Mouse (Mus musculus) stomach, embryonic 14.5 days (tissue): ENCODE results near the gene Pawr. TPM values are rescaled to one million over a fixed set of nuclear protein-coding genes. Genes with fewer than 3 reads are reported as not detected.

Experiments used
- ATAC-seq: fragments of 200-750 bp; cut with Nextera tagmentation; 2 replicates; pipeline ENCODE4 v1.8.0; 2017; ENCODE audit warnings: low read depth, moderate TSS enrichment; ENCODE audit not compliant: insufficient number of reproducible peaks, insufficient read depth, low FRiP score
- H3K27ac ChIP-seq: fragments of 300-500 bp; sonication (generic); 2 replicates; pipeline ENCODE4 v1.5.1; 2014; ENCODE audit warnings: mild to moderate bottlenecking, low read length, moderate library complexity, mixed read lengths
- H3K27me3 ChIP-seq: fragments of 300-500 bp; sonication (generic); 2 replicates; pipeline ENCODE4 v1.6.1; 2014; ENCODE audit warnings: low read length, control low read depth, mixed read lengths; ENCODE audit not compliant: control insufficient read depth, insufficient read depth
- H3K36me3 ChIP-seq: fragments of 300-500 bp; sonication (generic); 2 replicates; pipeline ENCODE4 v1.6.1; 2014; ENCODE audit warnings: mild to moderate bottlenecking, control low read depth, low read length, moderate library complexity, mixed read lengths; ENCODE audit not compliant: control insufficient read depth, insufficient read depth
- H3K4me1 ChIP-seq: fragments of 300-500 bp; sonication (generic); 2 replicates; pipeline ENCODE4 v1.6.1; 2014; ENCODE audit warnings: low read length, control low read depth, mixed read lengths; ENCODE audit not compliant: control insufficient read depth, insufficient read depth
- H3K4me2 ChIP-seq: fragments of 300-500 bp; sonication (generic); replicated peaks from 2 replicates; pipeline ENCODE4 v1.6.1; 2014; ENCODE audit warnings: low read depth, low read length, control low read depth
- H3K4me3 ChIP-seq: fragments of 300-500 bp; sonication (generic); 2 replicates; pipeline ENCODE4 v1.5.1; 2014; ENCODE audit warnings: low read depth, low read length, control low read depth
- H3K9ac ChIP-seq: fragments of 300-500 bp; sonication (generic); replicated peaks from 2 replicates; pipeline ENCODE4 v1.6.1; 2014; ENCODE audit warnings: low read depth, mild to moderate bottlenecking, control low read depth, low read length, moderate library complexity, mixed read lengths
- H3K9me3 ChIP-seq: fragments of 300-500 bp; sonication (generic); 2 replicates; pipeline ENCODE4 v1.6.1; 2016; ENCODE audit warnings: low read depth, low read length, control low read depth; ENCODE audit not compliant: control insufficient read depth
- WGBS: fragments of 180-500 bp; shearing (Covaris S2); extraction: QIAGEN DNeasy Blood & Tissue Kit; methylation state at CpG from one replicate; pipeline ENCODE4 v1.1.7; 2014; 5-methylcytosine and 5-hydroxymethylcytosine counted together
- polyA plus RNA-seq: library from polyadenylated mRNA; unstranded; fragments of >200 nt; fragmentation: Nextera tagmentation; extraction: Ambion mirVana; gene quantifications from 2 replicates; pipeline ENCODE4 v1.2.1, GENCODE M21; 2014

Gene Pawr
- polyA plus RNA-seq, 1 experiment from 2014 or later: 13.5 TPM

DNA sequence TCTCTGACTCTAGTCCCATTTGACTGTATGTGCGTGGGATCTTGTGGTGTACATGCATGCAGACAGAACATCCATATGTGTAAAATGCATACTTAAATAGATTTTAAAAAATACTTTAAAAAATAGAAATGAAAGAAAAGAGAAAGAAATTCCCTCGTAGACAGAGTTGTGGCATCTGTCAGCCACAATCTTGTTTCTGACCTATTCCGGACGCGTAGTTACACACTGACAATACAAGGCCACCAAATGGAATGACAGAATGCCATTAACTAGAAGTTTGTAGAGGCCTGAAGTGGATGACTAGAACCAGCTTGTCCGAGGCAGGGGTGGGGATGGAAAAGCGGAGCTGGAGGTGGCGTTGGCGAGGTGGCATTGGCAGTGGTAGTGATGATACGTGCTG is 60.2 kb downstream of the Pawr start:
- no peak overlapping the region for H3K9ac ChIP-seq
- H3K36me3 ChIP-seq: no peaks in the 10 kb centered on the region
- ATAC-seq: no peak
- H3K4me3 ChIP-seq: no peak overlapping the region
- peaks cover 11% of the 10 kb centered on the region; the same call in 1 of the 2 replicates for H3K4me1 ChIP-seq
- H3K27ac ChIP-seq: no peak overlapping the region
- H3K4me2 ChIP-seq: no peak overlapping the region
- H3K27me3 ChIP-seq: no peaks in the 10 kb centered on the region
- H3K9me3 ChIP-seq: no peaks in the 10 kb centered on the region
- WGBS: 96% methylated on average over 10 of the region's 10 CpGs

- Histone ChIP-seq H3K9ac (no peak overlapping the region), H3K36me3 (no peaks in the 10 kb centered on the region), H3K27ac (no peak overlapping the region), H3K4me1 (peaks cover 8% of the 10 kb centered on the region; the same call in 1 of the 2 replicates), H3K4me2 (no peak overlapping the region), H3K4me3 (no peak overlapping the region), H3K9me3 (no peaks in the 10 kb centered on the region), H3K27me3 (no peaks in the 10 kb centered on the region)
- WGBS: 36% methylated on average over 4 of the region's 4 CpGs
- no peak for ATAC-seq
Measured at GRCm38 (mm10) chr10:108394306-108394705, 62.4 kb downstream of the Pawr start.

GRCm38 (mm10) chr10:108395229-108395628 is 63.3 kb downstream of the Pawr start:
- H3K27ac ChIP-seq: no peak overlapping the region
- H3K36me3 ChIP-seq: no peaks in the 10 kb centered on the region
- no peaks in the 10 kb centered on the region for H3K27me3 ChIP-seq
- no peak for ATAC-seq
- H3K9ac ChIP-seq: no peak overlapping the region
- H3K4me3 ChIP-seq: no peak overlapping the region
- WGBS: 79% methylated on average over 12 of the region's 12 CpGs
- H3K4me1 ChIP-seq: no peaks in the 10 kb centered on the region; the same call in 1 of the 2 replicates
- H3K9me3 ChIP-seq: no peaks in the 10 kb centered on the region
- no peak overlapping the region for H3K4me2 ChIP-seq

GRCm38 (mm10) chr10:108395647-108396046 is 63.7 kb downstream of the Pawr start:
- H3K36me3 ChIP-seq: no peaks in the 10 kb centered on the region
- no peaks in the 10 kb centered on the region for H3K27me3 ChIP-seq
- ATAC-seq: no peak
- no peaks in the 10 kb centered on the region for H3K9me3 ChIP-seq
- H3K4me3 ChIP-seq: no peak overlapping the region
- WGBS: 68% methylated on average over 14 of the region's 14 CpGs
- H3K4me2 ChIP-seq: no peak overlapping the region
- H3K4me1 ChIP-seq: no peaks in the 10 kb centered on the region
- no peak overlapping the region for H3K9ac ChIP-seq
- no peak overlapping the region for H3K27ac ChIP-seq

- no peak overlapping the region for H3K9ac ChIP-seq
- H3K9me3 ChIP-seq: no peaks in the 10 kb centered on the region
- no peak for ATAC-seq
- H3K27ac ChIP-seq: no peak overlapping the region
- peaks cover 16% of the 10 kb centered on the region; the same call in 1 of the 2 replicates for H3K4me1 ChIP-seq
- H3K27me3 ChIP-seq: no peaks in the 10 kb centered on the region
- H3K4me3 ChIP-seq: no peak overlapping the region
- WGBS: 71% methylated on average over 4 of the region's 4 CpGs
- H3K36me3 ChIP-seq: no peaks in the 10 kb centered on the region
- no peak overlapping the region for H3K4me2 ChIP-seq
Measured at GRCm38 (mm10) chr10:108402751-108403150, 70.8 kb downstream of the Pawr start.

- peaks cover 16% of the 10 kb centered on the region; the same call in 1 of the 2 replicates for H3K4me1 ChIP-seq
- 96% methylated on average over 4 of the region's 4 CpGs for WGBS
- no peaks in the 10 kb centered on the region for H3K9me3 ChIP-seq
- H3K27me3 ChIP-seq: no peaks in the 10 kb centered on the region
- ATAC-seq: no peak
- no peak overlapping the region for H3K4me2 ChIP-seq
- H3K27ac ChIP-seq: no peak overlapping the region
- no peak overlapping the region for H3K9ac ChIP-seq
- no peaks in the 10 kb centered on the region for H3K36me3 ChIP-seq
- no peak overlapping the region for H3K4me3 ChIP-seq
Measured at GRCm38 (mm10) chr10:108403366-108403865, 71.5 kb downstream of the Pawr start.

- WGBS: 55% methylated on average over 9 of the region's 9 CpGs
- no peak overlapping the region for H3K9ac ChIP-seq
- H3K9me3 ChIP-seq: no peaks in the 10 kb centered on the region
- no peaks in the 10 kb centered on the region for H3K27me3 ChIP-seq
- H3K4me2 ChIP-seq: no peak overlapping the region
- H3K4me3 ChIP-seq: no peak overlapping the region
- H3K4me1 ChIP-seq: peaks cover 16% of the 10 kb centered on the region; the same call in 1 of the 2 replicates
- no peak for ATAC-seq
- H3K27ac ChIP-seq: peak overlapping the region; percentile 52; the same call in 1 of the 2 replicates
- H3K36me3 ChIP-seq: no peaks in the 10 kb centered on the region
Measured at GRCm38 (mm10) chr10:108404087-108404486, 72.2 kb downstream of the Pawr start.

- Histone ChIP-seq H3K36me3 (no peaks in the 10 kb centered on the region), H3K27me3 (no peaks in the 10 kb centered on the region), H3K4me3 (no peak overlapping the region), H3K9me3 (no peaks in the 10 kb centered on the region), H3K4me2 (no peak overlapping the region), H3K27ac (peak overlapping the region; percentile 52; the same call in 1 of the 2 replicates), H3K9ac (no peak overlapping the region), H3K4me1 (peaks cover 16% of the 10 kb centered on the region; the same call in 1 of the 2 replicates)
- 31% methylated on average over 8 of the region's 8 CpGs for WGBS
- ATAC-seq: no peak
Measured at GRCm38 (mm10) chr10:108405076-108405475, 73.2 kb downstream of the Pawr start.

GRCm38 (mm10) chr10:108405931-108406330 is 74.0 kb downstream of the Pawr start:
- Histone ChIP-seq H3K9me3 (no peaks in the 10 kb centered on the region), H3K36me3 (no peaks in the 10 kb centered on the region; the same call in 1 of the 2 replicates), H3K27me3 (no peaks in the 10 kb centered on the region), H3K4me2 (no peak overlapping the region), H3K27ac (peak overlapping the region; percentile 78; the same call in 1 of the 2 replicates), H3K9ac (no peak overlapping the region), H3K4me3 (no peak overlapping the region), H3K4me1 (peaks cover 16% of the 10 kb centered on the region; the same call in 1 of the 2 replicates)
- WGBS: 21% methylated on average over 7 of the region's 7 CpGs
- ATAC-seq: peak; percentile 59; the same call in 1 of the 2 replicates
